Mouse (Mus musculus): ENCODE measurements around the gene Ntn1.

Gene Ntn1

GRCm38 (mm10) chr11:68384592-68385020, 16.0 kb downstream of the Ntn1 start:
- DNase-seq (ENCODE audit: low read depth in 1 of 2, low spot score in 2 of 2): no peak

DNA sequence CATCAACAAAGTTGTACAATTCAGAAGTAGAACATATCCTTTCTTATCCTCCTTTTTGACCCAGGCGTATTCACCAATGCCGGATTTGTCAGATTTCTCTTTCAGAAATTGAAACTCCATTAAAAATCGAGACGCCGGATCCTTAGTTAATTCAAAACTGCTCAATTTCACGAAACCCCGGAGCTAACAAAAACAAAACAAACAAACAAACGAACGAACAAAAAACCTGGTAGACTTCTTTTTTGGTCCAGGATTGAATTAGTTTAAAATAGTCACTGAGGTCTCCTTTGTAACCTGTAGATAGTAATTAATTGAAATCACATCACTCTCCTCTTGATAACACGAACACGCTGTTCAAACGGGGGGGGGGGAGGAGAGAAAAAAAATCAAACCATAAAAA, 16.5 kb downstream of the Ntn1 start:
- DNase-seq (ENCODE audit: low read depth in 1 of 2, low spot score in 2 of 2): no peak

DNA sequence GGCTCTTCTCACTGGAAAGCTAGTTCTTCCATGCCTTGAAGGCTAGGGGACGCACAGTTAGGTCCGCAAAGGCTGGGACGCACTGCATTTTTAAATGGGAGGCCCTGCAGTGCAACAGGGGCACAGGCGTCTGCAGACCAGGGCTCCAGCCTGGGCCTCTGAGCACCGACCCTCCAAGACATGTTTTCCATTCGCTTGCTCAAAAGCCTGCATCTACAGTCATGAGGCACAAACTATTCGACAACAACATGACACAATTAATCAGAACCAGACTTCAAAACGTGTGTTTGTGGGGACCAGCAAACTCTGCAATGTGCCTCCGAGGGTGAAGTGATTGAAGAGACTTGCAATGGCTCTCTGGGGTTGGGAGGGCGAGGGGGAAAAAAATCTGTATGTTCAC, 17.1 kb downstream of the Ntn1 start:
- DNase-seq (ENCODE audit: low read depth in 1 of 2, low spot score in 2 of 2): no peak

DNA sequence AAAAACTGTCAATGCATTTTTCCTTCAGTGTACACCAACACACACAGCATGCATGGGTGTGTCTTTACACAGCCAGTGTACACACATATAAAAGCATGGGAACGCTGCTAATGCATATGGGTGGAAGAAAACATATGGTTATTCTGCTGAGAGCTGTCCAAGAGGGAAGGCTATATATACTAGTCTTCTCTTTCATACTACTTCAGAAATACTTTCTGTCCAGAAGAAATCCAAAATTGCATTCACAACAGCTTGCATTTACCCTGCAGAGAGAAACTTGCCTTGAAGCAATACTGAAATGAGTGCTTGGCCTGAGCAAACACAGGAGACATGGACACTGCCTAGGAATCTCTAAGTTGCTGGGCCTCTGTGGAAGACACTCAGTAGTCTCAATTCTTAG, 18.8 kb downstream of the Ntn1 start:
- DNase-seq (ENCODE audit: low read depth in 1 of 2, low spot score in 2 of 2): no peak

GRCm38 (mm10) chr11:68381318-68381717, 19.3 kb downstream of the Ntn1 start:
- no peak for DNase-seq (ENCODE audit: low read depth in 1 of 2, low spot score in 2 of 2)

GRCm38 (mm10) chr11:68378946-68379764, 21.5 kb downstream of the Ntn1 start:
- no peak for DNase-seq (ENCODE audit: low read depth in 1 of 2, low spot score in 2 of 2)

DNA sequence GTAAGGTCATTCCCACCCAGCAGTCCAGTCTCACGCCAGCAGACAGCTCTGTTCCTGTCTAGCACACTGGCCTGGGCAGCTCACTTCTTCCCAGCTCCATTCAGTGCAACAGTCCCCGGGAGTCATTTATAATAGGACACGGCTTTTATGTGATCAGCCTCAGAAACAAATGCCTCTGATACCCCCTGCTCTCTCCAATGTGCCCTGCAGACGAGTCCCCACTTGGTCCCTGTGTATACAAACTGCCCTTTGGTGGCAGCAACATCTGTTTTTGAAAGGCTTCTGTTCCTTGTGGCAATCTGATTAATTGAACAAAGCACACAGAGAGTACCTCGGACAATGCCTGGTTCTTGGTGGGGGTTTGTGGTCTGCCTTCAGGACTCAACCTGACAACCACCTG, 22.2 kb downstream of the Ntn1 start:
- DNase-seq (ENCODE audit: low read depth in 1 of 2, low spot score in 2 of 2): no peak

- no peak for DNase-seq (ENCODE audit: low read depth in 1 of 2, low spot score in 2 of 2)
Measured at GRCm38 (mm10) chr11:68373105-68373504, 27.5 kb downstream of the Ntn1 start.

- DNase-seq (ENCODE audit: low read depth in 1 of 2, low spot score in 2 of 2): no peak
Measured at GRCm38 (mm10) chr11:68371609-68372008, 29.0 kb downstream of the Ntn1 start.

- DNase-seq (ENCODE audit: low read depth in 1 of 2, low spot score in 2 of 2): no peak
Measured at GRCm38 (mm10) chr11:68356901-68357300, 43.7 kb downstream of the Ntn1 start.

DNA sequence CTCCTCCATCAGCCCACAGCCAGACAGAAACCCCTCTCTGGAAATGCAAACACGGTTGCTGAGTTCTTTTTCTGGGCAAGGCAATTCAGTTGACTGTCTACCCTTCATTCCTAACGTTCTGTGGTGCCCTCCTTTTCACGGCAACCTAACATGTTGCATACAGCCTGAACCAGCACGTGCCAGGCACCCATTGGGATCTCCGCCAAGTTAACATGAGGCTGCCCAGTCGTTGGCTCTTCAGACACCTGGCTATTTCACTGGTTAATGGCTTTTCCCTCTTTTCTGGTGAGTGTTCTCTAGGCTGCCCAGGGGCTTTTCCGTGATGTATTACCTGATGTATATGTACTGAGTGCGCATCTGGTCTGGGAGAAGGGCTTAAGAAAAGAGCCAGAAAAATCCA, 45.1 kb downstream of the Ntn1 start:
- no peak for DNase-seq (ENCODE audit: low read depth in 1 of 2, low spot score in 2 of 2)

GRCm38 (mm10) chr11:68354848-68355247, 45.8 kb downstream of the Ntn1 start:
- no peak for DNase-seq (ENCODE audit: low read depth in 1 of 2, low spot score in 2 of 2)

DNA sequence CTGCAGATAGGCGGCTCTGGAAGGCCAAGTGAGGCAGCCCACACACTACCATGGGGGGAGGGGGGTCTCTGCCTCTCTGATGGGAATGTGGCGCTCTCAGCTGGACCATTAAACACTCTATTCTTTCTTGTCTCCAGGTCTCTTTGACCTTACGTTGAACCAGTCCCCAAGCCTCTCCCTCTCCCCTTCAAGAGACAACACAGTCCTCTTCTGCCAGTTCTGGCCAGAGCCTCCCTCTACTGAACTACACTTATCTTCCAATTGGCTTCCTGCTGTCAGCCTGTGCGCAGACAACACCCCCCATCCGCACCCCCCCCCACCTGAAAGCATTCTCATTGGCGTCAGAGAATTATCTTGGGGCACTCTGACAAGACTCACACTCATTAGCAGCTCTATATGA, 48.4 kb downstream of the Ntn1 start:
- DNase-seq (ENCODE audit: low read depth in 1 of 2, low spot score in 2 of 2): no peak

- DNase-seq (ENCODE audit: low read depth in 1 of 2, low spot score in 2 of 2): no peak
Measured at GRCm38 (mm10) chr11:68348851-68349250, 51.8 kb downstream of the Ntn1 start.

- no peak for DNase-seq (ENCODE audit: low read depth in 1 of 2, low spot score in 2 of 2)
Measured at GRCm38 (mm10) chr11:68348083-68348482, 52.5 kb downstream of the Ntn1 start.

DNA sequence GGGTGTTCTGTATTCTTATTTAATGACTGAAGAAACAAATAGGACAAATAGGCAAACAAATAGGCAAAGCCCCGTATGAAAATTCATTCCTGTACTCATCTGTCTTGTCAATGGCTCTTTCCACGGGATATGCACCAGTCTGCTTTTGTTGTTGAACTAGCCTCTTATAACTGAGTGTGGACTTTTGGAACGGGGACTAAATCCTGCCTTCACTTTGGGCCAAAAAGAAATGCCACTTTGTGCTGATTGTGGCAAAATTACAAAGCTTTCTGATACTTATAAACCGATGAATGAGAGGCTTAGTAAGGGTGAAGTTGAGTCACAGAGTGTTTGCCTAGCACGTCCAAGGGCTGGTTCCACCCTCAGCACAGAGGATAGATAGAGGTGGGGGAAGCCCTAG, 53.1 kb downstream of the Ntn1 start:
- DNase-seq (ENCODE audit: low read depth in 1 of 2, low spot score in 2 of 2): no peak

GRCm38 (mm10) chr11:68346099-68346498, 54.5 kb downstream of the Ntn1 start:
- no peak for DNase-seq (ENCODE audit: low read depth in 1 of 2, low spot score in 2 of 2)

DNA sequence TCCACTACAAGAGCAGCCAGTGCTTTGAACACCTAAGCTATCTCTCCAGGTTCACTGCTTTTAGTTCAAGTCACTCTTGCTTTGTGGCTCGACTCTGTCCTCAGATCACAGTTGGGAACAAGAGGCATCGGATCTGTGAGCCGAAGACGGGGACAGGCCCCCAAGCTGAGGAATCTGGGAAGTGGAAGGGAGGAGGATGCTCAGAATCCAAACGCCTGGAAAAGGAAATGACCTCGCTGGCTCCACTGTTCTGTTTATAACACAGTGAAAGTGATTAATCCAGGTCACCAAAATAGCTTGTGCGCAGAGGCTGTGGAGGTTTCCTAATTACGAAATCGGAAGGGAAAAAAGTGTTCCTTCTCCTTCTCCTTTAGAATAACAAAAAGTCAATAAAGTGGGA, 56.4 kb downstream of the Ntn1 start:
- no peak for DNase-seq (ENCODE audit: low read depth in 1 of 2, low spot score in 2 of 2)

DNA sequence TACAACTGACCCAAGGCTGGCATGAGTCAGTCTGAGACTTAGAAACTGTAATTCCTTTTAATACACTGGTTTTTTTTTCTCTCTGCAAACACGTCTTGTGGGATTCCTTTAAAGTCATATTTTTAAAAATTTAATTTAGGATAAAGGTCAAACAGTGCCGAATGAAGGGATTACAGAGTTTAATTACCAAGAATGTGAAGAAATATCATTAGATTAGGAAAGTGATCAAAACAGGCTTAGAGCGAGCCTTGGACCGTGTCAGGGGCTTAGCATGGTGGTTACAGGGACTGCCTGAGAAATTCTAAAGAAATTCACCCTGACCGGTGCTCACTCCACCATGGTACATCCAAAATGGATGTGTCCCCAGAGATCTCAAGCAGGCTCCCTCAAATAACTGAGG, 57.9 kb downstream of the Ntn1 start:
- no peak for DNase-seq (ENCODE audit: low read depth in 1 of 2, low spot score in 2 of 2)

DNA sequence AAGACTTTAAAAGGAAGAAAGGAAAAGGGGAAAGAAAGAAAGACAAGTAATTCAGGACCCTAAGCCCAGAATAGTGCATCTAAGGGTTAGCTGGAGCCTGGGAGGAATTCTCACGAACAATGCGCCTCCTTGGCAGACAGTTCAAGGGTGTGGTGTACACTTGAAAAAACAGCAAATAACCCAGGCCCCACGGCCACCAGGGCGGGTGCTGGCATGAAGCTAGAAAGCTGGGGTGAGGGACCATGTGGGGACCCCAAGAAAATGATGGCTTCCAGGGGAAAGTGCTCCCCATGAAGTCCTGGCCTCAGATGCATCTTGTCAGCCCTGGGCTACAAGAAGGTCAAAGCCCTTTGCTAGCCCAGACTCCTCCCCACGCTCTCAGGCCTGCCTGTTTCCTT, 58.6 kb downstream of the Ntn1 start:
- no peak for DNase-seq (ENCODE audit: low read depth in 1 of 2, low spot score in 2 of 2)

DNA sequence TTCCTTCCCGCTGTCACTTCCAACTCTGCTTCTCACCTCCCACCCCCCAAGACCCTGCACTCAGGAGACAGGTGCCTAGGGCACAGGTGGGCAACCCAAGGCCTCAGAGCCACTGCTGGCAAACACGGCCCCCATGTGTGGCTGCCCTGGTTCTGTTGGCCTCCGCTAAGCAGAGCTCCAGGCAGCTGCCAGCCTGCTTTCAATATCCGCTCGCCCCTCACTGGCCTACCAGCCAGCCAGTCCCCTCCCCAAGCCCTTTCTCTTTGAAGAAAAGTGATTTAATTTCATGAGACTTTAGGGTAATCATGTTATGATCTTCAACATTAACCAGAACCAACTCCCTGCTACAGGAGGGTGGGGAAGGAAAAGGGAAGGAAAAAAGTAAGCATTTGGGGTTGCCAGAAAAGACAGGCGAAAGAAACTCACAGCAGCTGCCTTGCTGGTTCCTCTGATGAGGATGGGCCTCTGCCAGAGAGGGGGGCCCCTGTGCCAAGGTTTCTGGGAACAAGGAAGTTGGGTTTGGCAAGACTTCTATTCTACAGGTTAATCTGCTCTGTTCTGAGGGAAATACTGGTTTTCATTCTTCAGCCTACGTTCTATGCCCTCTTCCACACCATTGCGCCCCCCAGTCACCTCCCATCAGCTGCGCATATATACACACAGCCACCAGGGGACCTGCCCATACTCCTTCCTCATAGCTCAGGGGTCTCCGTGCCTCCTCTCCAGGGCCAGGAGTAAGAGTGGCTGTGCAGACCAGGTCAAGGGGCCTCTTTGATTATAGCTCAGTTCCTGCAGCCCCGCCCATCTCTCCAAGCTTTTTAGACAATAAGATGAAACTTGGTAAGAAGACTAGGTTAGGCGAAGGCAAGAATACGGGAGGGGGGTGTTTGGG, 59.3 kb downstream of the Ntn1 start:
- DNase-seq (ENCODE audit: low read depth in 1 of 2, low spot score in 2 of 2): no peak

GRCm38 (mm10) chr11:68340366-68340765, 60.3 kb downstream of the Ntn1 start:
- DNase-seq (ENCODE audit: low read depth in 1 of 2, low spot score in 2 of 2): no peak

Measured in monocyte, adult 2 months (primary cell).